Mouse (Mus musculus): Measurements from ENCODE around the gene Tmem104.

Gene Tmem104

GRCm38 (mm10) chr11:115265771-115266399 is 78.6 kb downstream of the Tmem104 start:
- DNase-seq = no peak

GRCm38 (mm10) chr11:115266400-115266778 is 79.1 kb downstream of the Tmem104 start:
- DNase-seq = no peak

DNA sequence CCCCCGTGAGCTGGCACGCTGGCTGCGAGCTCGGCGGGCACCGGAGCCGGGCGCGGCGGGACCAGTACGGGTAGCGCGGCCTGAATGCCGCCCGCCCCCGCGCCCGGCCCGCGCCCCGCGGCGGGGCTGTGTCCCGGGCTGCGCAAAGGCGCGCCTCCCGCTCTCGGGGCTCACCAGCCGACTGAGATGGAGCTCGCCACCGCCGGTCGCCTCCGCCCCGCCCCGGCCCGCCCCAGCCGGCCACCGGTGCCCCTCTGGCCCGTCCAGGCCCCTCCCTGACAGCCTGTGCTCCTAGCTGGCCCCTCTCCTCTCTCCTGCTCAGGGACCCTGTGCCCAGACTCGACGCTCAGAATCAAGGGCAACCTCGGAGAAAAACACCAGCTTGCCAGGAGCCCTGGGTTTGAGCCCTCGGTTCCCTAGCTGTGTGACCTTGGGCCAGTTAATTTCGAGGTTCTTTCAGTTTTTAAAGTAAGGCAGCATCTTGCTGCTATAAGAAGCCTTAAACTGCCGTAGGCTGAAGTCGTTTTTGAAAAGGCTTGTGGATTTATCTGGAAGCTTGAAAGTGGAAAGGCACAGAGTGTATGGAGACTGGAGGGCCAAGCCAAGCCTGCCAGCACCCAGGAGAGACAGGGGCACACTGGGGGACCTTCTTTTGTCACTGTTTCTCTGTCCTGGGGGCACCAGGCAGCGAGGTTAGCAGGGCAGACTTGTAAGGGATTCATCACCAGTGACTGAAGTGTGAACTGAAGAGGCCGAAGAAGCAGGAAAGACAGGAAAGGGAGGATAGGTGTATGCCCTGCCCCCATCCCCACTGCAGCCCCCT is 80.0 kb downstream of the Tmem104 start, which contains the start of gene Grin2c:
Grin2c (minus strand) TSS at position 183 of the 823 bp plus-strand sequence.
- no peak for DNase-seq

DNA sequence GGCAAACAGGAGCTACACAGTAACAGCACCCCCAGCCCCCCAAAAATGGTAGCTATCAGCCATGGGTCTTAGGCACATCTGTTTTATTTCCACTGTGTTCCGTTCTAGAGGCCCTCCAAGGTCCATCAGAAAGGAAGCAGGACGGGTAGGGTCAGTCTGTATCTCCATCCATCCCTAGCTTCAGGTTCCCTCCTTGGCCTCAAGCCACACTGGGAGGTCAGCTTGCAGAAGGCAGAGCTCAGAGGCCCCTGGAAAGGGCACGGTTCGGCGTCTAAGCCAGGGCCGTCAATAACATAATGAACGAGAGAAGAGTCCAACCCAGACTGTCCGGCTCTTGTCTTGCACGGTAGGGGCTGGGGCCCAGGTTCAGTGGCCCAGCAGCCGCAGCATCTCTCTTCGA is 80.7 kb downstream of the Tmem104 start:
- no peak for DNase-seq

- no peak for DNase-seq
Measured at GRCm38 (mm10) chr11:115269330-115270066, 82.2 kb downstream of the Tmem104 start.

DNA sequence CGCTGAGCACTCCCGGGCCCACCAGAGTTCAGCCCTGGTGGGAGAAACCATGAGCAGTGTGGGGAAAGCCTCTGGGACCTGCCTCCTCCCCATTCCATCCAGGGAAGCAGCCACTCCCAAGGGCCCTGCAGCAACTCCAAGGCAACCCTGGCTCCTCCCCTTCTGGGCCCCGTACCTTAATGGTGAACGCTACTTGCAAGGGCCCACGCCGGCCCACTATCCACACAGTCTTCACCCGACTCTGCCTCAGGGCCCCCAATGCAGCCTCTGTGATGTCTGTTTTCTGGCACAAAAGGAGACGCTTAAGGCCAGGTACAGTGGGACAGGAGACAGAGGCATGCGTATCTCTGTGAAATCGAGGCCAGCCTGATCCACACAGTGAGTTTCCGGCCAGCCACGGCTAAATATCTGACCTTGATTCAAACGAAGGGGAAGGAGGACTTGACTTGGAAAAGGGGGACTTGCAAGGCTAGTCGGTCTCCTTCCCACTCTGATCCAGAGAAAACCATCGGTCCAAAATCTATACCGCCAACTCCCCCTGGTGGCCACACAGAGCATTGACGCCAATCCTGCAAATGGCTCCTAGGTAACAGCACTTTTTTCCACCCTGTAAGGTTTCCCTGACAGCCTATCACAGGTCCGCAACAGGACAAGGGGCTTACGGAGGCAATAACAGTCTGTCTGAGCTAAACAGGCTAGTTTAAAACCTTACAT is 83.0 kb downstream of the Tmem104 start:
- DNase-seq = peak; percentile 53 to 67

GRCm38 (mm10) chr11:115271052-115271451 is 83.8 kb downstream of the Tmem104 start:
- DNase-seq = no peak

DNA sequence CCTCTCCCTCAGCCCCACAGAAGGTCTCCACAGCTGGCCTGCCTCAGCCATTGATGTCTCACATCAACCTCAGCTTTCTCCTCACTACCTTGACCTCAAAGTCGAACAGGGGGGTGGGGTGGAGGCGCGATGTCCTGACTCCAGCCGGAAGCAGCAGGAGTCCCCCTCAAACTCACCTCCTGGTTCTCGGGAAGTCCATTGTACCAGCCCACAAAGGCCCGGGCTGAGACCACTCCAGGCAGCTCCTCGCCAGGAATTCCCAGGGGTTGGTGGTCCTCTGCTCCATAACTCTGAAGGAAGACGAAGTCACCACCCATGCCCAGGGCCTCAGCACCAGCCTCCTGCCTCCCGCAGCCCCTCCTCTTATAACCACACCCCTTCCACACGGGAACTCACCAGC is 84.2 kb downstream of the Tmem104 start:
- DNase-seq = no peak

DNA sequence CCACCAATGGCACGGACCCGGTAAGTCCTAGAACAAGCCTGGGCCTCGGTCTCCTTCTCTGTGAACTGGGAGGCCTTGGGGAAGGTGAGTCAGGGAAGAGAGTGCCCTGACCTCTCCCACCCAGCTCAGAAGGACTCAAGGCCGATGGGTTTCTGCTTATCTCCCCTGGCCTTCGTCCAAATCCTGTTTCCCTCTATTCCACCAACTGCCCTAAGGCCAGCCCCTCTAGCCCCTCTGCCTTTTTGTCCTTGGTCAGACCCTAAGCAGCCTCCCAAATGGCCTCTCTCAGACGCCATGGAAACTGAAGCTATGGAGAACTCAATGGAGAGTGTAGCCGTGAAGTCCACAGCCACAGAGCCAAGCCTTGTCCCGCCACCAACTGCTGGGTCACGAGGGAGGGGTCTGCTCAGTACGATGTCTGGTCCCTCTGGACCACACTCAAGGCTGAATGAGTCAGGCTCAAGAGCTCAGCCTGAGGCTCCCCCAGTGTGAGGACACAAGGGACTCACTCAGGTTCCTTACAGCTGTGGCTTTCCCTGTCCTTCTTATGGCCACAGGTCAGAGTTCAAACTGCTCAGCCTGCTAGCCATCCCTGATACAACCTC is 85.7 kb downstream of the Tmem104 start:
- DNase-seq = no peak

- no peak for DNase-seq
Measured at GRCm38 (mm10) chr11:115273735-115274134, 86.4 kb downstream of the Tmem104 start.

DNA sequence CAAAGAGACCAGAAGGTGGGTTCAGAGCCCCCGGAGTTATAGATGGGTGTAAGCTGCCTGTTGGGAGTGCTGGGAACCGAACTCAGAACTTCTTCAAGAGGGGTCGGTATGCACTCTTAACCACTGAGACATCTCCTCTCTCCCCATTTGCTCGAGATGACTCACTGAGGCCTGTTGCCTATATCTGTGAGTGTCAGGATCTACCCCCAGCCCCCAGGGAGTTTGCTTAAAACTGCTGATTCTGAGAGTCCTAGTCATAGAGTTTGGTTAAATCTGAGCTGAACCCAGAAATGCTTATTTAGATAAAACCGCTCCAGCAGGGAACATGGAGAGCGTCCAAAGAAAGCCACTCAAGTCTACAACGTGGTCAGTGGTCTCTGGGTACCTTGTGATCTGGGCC is 86.9 kb downstream of the Tmem104 start:
- DNase-seq = no peak

DNA sequence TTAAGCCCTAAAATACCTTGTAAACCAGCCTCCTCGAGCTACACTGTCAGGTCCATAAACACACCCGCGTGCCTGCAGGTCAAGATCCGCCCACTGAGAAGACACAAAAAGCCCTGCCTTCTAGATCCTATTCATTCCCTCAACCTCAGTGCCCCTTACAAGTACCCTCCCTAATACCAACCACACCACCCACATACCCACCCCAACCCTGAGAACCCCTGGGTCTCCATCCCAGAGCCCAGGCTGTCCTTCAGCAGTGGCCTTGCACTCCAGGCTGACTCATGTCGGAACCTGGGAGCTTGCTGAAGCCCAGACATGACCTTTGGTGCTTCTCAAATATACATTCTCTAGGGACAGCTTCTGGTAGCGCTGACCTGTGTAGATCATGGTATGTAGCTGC is 87.5 kb downstream of the Tmem104 start:
- DNase-seq = no peak

GRCm38 (mm10) chr11:115275509-115275908 is 88.2 kb downstream of the Tmem104 start:
- no peak for DNase-seq

DNA sequence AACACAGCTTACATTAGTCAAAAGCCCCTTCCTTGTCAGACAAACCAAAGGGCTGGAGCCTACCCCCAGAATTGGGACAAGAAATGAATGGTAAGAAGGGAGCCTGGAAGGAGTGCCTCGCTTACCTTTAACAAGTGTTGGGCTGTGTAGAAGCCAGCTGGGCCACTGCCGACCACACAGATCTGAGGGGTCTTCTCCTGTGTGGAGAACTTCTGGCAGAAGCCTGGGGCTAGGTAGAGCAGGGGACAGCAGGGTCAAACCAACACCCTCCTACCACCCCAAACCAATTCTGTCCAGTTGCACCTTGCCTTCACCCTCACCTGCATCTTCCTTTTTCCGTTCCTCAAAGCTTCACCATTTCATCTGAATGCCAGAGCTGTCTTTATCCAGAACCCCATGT is 88.7 kb downstream of the Tmem104 start:
- no peak for DNase-seq

DNA sequence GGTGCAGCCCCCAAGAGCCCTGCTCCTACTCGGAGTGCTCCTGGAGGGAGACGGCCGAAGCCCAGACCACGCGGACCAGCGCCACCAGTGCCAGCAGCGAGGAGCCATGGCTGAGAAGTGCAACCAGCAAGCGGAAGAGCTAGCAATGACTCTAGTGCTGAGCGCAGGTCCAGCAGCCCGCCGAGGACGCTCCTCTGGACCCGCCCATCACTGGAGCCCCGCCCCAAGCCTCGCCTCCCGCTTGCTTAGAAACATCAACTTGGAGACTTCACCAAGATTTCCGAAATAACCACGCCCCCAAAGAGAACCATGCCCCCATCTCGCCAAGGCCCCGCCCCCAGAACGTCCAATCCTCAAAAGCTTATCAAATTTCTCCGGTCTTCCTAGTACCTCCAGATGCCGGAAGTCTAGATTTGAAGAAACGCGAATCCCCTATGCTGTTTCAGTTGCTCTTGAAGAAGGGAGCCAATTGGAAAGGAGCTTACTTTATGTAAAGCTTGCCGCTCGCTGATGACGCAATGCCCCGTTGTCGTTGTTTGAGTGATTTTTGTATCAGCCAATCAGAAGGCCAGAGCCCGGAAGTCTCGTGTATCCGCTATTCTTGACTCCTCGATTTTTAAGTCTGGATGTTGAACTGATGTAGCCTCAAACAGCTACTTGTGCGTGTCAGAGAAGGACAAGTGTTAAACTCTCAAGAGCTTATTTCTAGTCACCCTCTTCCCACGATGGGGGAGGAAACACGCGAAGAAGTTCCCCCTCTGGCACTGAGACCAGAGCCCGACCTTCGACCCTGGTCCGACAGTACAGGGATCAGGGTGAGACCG is 89.7 kb downstream of the Tmem104 start, which contains the start of gene Fdxr:
Fdxr (minus strand) TSS at position 271 of the 824 bp plus-strand sequence.
- DNase-seq = peak; percentile 98 to 99

DNA sequence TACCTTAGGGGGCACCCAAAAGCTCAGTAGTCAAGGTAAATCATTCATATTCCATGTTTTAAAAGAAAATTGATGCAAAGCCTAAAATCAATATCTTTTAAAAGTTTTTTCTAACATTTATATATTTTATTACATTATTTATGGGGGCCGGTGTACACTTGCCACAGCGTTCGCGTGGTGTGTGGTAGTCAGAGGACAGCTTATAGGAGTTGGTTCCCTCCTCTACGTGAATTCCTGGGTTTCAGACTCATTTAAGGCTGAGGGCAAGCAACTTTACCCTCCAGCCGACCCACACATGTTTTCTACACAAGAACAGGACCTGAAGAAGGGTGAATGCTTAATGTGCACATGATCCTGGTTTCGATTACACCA is 90.3 kb downstream of the Tmem104 start:
- DNase-seq = no peak

DNA sequence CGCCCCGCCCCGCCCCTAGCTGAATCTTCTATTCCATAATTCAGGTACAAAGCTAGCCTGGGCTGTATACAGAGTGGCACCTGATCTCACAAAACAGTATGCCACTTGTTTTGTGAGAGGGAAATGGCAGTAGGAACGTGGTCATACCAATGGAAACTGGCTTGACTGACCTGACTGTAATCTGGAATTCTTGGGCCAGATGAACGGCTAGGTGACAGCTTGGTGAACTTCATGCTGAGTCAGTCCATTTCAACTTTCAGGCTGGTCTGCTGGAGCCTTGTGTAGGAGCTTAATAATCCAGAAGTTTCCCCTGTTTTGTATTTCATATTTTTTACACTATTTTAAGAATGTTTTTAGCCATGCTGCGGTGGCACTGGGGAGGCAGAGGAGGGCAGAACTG is 90.9 kb downstream of the Tmem104 start:
- no peak for DNase-seq

- DNase-seq = no peak
Measured at GRCm38 (mm10) chr11:115279726-115280125, 92.4 kb downstream of the Tmem104 start.

- DNase-seq = no peak
Measured at GRCm38 (mm10) chr11:115282295-115282694, 95.0 kb downstream of the Tmem104 start.

- DNase-seq = no peak
Measured at GRCm38 (mm10) chr11:115282723-115283485, 95.6 kb downstream of the Tmem104 start.

DNA sequence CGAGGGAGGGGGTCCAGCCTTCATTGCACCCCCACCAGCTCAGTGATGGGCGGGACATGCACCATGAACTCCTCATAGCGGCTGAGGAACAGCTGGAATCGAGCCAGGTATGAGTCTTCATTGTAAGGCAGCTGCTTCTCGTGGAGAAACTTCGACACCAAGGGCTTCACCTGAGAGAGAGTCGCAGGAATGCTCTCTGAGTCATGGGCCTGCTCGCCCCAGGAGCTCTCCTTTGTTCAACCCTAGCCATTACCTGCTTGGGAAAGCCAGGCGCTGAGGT is 96.1 kb downstream of the Tmem104 start:
- DNase-seq = no peak
